Mouse (Mus musculus) C2C12 (cell line): ENCODE results near the gene Tuba1b. TPM values are rescaled to one million over a fixed set of nuclear protein-coding genes. Genes with fewer than 3 reads are reported as not detected.
A peak's percentile ranks its signal among the peaks of the same experiment; 100 is the strongest.

Experiments used
- H3K27me3 ChIP-seq: one replicate; pipeline ENCODE4 v1.6.1; 2011; ENCODE audit not compliant: control insufficient read depth, insufficient read depth, insufficient read length
- H3K36me3 ChIP-seq: one replicate; pipeline ENCODE4 v1.6.1; 2011; ENCODE audit not compliant: control insufficient read depth, insufficient read depth
- H3K4me3 ChIP-seq: one replicate; pipeline ENCODE4 v1.5.1; 2011; ENCODE audit warnings: mild to moderate bottlenecking, control low read depth; ENCODE audit not compliant: poor library complexity, insufficient read depth, severe bottlenecking
- H3K79me2 ChIP-seq: one replicate; pipeline ENCODE4 v1.6.1; 2011; ENCODE audit not compliant: control insufficient read depth, insufficient read depth
- H3K79me3 ChIP-seq: one replicate; pipeline ENCODE4 v1.6.1; 2011; ENCODE audit warnings: low read depth, control low read depth
- H3ac ChIP-seq: one replicate; pipeline ENCODE3; 2011; ENCODE audit warnings: low read depth; ENCODE audit not compliant: control insufficient read depth, insufficient read length
- CEBPB ChIP-seq: IDR thresholded peaks from one replicate; pipeline ENCODE4 v1.6.1; 2011; ENCODE audit warnings: low read depth, mild to moderate bottlenecking, control low read depth, moderate library complexity
- CTCF ChIP-seq: IDR thresholded peaks from one replicate; pipeline ENCODE4 v1.5.1; 2011; ENCODE audit not compliant: control insufficient read depth, insufficient read depth, insufficient read length
- FOSL1 ChIP-seq: IDR thresholded peaks from one replicate; pipeline ENCODE4 v1.8.0; 2011; ENCODE audit warnings: mild to moderate bottlenecking, low read length; ENCODE audit not compliant: poor library complexity, insufficient read depth, severe bottlenecking
- MAX ChIP-seq: IDR thresholded peaks from one replicate; pipeline ENCODE4 v1.6.1; 2011; ENCODE audit warnings: mild to moderate bottlenecking, control low read depth
- MYOD1 ChIP-seq: IDR thresholded peaks from one replicate; pipeline ENCODE4 v1.6.1; 2011; ENCODE audit warnings: low read depth; ENCODE audit not compliant: control insufficient read depth, insufficient read length
- MYOG ChIP-seq: IDR thresholded peaks from one replicate; pipeline ENCODE4 v1.6.1; 2011; ENCODE audit not compliant: control insufficient read depth, insufficient read length; ENCODE audit errors: extremely low read depth
- USF1 ChIP-seq: IDR thresholded peaks from one replicate; pipeline ENCODE4 v1.6.1; 2011; ENCODE audit warnings: low read depth, mild to moderate bottlenecking, control low read depth, moderate library complexity
- polyA plus RNA-seq: library from polyadenylated mRNA; unstranded; fragments of >200 nt; fragmentation: generic; extraction: Trizol; gene quantifications from one replicate; pipeline ENCODE4 v1.2.1, GENCODE M21; 2012; ENCODE audit warnings: missing spikeins

Gene Tuba1b
- polyA plus RNA-seq, 1 experiment: 3,512 TPM

DNA sequence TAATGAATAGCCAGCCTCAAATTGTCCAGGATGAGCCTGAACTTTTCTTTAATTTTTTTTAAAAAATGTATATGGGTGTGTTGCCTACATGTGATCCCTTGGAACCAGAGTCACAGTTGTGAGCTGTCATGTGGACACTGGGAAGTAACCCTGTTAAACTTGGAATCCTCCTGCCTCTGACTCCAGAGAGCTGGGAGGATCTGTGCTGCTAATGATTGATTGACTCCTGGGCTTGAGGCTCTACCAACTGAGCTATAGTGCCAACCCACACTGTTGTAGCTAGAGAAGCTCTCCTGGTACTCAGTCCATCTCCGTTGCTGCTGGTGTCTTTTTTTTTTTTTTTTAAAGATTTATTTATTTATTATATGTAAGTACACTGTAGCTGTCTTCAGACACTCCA is 50.3 kb downstream of the Tuba1b start:
- no peak for TF ChIP-seq FOSL1
- TF ChIP-seq CTCF: no peak
- no peak for TF ChIP-seq CEBPB
- no peak for TF ChIP-seq USF1
- TF ChIP-seq MYOG: no peak
- no peak for TF ChIP-seq MAX
- no peak for TF ChIP-seq MYOD1
- no peaks in the 10 kb centered on the region for H3K27me3 ChIP-seq

DNA sequence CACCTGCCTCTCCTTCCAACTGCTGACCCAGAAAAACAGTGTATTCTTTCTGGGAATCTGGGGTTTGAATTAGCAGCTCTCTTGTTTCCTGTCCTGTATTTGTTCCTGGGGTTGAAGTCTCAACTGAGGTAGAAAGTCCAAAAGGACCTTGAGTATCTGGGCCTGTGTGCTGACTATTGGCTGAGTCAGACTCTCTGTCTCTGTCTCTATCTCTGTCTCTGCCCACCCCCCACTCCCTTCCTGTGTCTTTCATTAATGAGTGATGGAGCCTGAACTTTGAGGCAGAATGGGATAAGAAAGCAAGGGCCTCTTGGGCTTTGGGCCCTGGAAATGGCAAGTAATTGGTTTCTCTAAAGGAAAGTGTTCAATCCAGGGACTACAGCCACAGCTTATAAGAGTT is 50.7 kb downstream of the Tuba1b start:
- no peaks in the 10 kb centered on the region for H3K27me3 ChIP-seq
- peaks cover 7% of the 10 kb centered on the region for H3K36me3 ChIP-seq
- H3K79me3 ChIP-seq: peaks cover 5% of the 10 kb centered on the region
- no peak for TF ChIP-seq CEBPB
- TF ChIP-seq MAX: no peak
- TF ChIP-seq MYOG: no peak
- no peak for TF ChIP-seq FOSL1
- no peak for TF ChIP-seq USF1
- TF ChIP-seq MYOD1: no peak
- TF ChIP-seq CTCF: no peak
- no peak overlapping the region for H3K4me3 ChIP-seq
- peaks cover 19% of the 10 kb centered on the region for H3K79me2 ChIP-seq
- no peak overlapping the region for H3ac ChIP-seq

More for the DNA sequence above, 50.3 kb downstream of the Tuba1b start:
- Histone ChIP-seq H3K4me3 (no peak overlapping the region), H3K79me2 (peaks cover 15% of the 10 kb centered on the region), H3K36me3 (peaks cover 2% of the 10 kb centered on the region), H3K79me3 (peaks cover 5% of the 10 kb centered on the region), H3ac (no peak overlapping the region)

DNA sequence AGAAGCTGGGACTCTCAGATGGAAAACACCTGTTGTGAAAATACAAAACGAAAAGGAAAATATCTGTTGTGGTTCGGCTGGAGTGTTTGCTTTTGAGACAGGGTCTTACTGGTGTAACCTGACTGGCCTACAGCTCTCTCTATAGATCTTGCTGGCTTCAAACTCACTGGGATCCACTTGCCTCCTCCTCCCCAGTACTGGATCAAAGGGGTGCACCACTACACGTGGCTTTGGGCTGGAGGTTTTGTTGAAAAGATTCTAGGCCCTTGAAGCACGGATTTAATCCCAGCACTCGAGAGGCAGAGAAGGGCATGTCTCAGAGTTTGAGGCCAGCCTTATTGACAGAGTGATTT is 52.7 kb downstream of the Tuba1b start:
- H3K27me3 ChIP-seq: no peaks in the 10 kb centered on the region

More for the DNA sequence above, 52.7 kb downstream of the Tuba1b start:
- Histone ChIP-seq H3K36me3 (peaks cover 19% of the 10 kb centered on the region), H3K79me3 (peaks cover 5% of the 10 kb centered on the region), H3K4me3 (peak overlapping the region; percentile 15), H3K79me2 (peaks cover 20% of the 10 kb centered on the region), H3ac (peak overlapping the region; percentile 58)
- TF ChIP-seq MAX (no peak), USF1 (no peak), MYOD1 (no peak), FOSL1 (no peak), MYOG (no peak), CEBPB (no peak), CTCF (no peak)

Other genes with a start within 250 kb of the Tuba1b start
- 0.48 TPM for gene Ccdc65, start 226.4 kb downstream of the Tuba1b start, polyA plus RNA-seq
- 103 TPM for gene Fkbp11, start 206.4 kb downstream of the Tuba1b start, polyA plus RNA-seq
- gene Arf3, start 171.4 kb downstream of the Tuba1b start, polyA plus RNA-seq: 126 TPM
- 14.5 TPM for gene Wnt10b, start 156.4 kb downstream of the Tuba1b start, polyA plus RNA-seq
- 0.09 TPM for gene Wnt1, start 144.7 kb downstream of the Tuba1b start, polyA plus RNA-seq
- gene Ddn, start 125.1 kb downstream of the Tuba1b start, polyA plus RNA-seq: 0.11 TPM
- 132 TPM for gene Prkag1, start 103.0 kb downstream of the Tuba1b start, polyA plus RNA-seq
- gene Kmt2d, start 63.4 kb downstream of the Tuba1b start, polyA plus RNA-seq: 23.8 TPM
- gene Rhebl1, start 40.0 kb downstream of the Tuba1b start, polyA plus RNA-seq: 9.7 TPM
- 0.16 TPM for gene Dhh, start 36.0 kb downstream of the Tuba1b start, polyA plus RNA-seq
- 18.0 TPM for gene Lmbr1l, start 16.3 kb downstream of the Tuba1b start, polyA plus RNA-seq
- gene Gm49450, start 19.0 kb upstream of the Tuba1b start, polyA plus RNA-seq: 0.22 TPM
- gene Tuba1a, start 19.1 kb upstream of the Tuba1b start, polyA plus RNA-seq: 2,758 TPM
- gene Tuba1c, start 95.3 kb upstream of the Tuba1b start, polyA plus RNA-seq: 976 TPM
- 1.3 TPM for gene Prph, start 120.6 kb upstream of the Tuba1b start, polyA plus RNA-seq
- 49.0 TPM for gene Troap, start 140.0 kb upstream of the Tuba1b start, polyA plus RNA-seq
- gene C1ql4, start 153.3 kb upstream of the Tuba1b start, polyA plus RNA-seq: 0.07 TPM
- 0.74 TPM for gene Dnajc22, start 158.6 kb upstream of the Tuba1b start, polyA plus RNA-seq
- 25.4 TPM for gene Spats2, start 191.4 kb upstream of the Tuba1b start, polyA plus RNA-seq